Mouse (Mus musculus): ENCODE data around the gene Fkbp11.

- no peak for TF ChIP-seq CTCF (IDR thresholded peaks at IDR 0.05; ENCODE audit: low read depth, low read length)
- TF ChIP-seq POLR2A (IDR thresholded peaks at IDR 0.05; ENCODE audit: borderline replicate concordance, low read depth, low read length), result no peak
These were observed 3.6 kb downstream of the Fkbp11 start for GRCm38 (mm10) chr15:98724441-98724840.

Data from bone marrow macrophage, adult 2 months (primary cell).